Mouse (Mus musculus): ENCODE measurements at regions not wholly inside any gene's neighbourhood (a gene's known extent, or its start where the extent isn't known, plus 50 kb on each side); places are given as distances from the start of the nearest gene placed in this dataset.

DNA sequence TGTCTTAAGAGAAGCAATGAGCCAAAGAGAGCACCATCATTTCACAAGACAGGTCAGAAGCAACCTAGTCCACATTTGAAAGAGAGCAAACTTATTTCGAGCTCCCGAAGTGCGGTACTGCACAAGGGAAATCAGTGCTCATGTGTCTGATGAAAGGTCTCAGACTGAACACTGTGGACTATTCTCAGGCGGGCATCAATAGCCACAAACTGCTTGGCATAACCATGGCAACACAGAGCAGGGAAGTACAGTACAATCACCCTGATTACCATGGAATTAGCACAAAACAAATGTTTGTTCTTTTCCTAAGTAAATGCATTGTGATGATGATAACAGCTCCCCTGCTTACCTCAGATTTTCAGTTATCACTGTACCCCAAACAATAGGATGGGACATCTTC is 312.2 kb upstream of the Arrdc4 start:
- TF ChIP-seq CTCF (IDR thresholded peaks at IDR 0.05; ENCODE audit: borderline replicate concordance, insufficient read depth, low read length) (no peak), POLR2A (IDR thresholded peaks at IDR 0.05; ENCODE audit: low read depth, low read length) (no peak)
